In the genomic region with DNA sequence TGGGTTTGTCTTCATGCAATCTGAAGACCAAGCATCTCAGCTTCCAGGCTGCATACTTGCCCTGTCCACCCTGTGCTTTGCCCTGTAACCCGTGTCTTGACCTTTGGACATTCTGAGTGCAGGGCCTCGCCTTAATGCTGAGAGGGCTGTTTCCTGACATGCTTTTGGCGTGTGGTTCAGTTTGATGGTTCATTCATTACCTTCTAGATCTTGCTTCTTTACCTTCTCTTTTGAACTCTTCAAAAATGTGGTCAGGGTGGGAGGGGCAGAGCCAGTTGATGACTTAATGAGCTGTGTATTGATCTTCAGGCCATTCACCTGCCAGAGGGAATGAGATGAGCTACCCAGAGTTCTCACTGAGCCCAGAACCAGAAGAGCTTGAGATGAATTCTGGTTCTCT, we compare ENCODE assay signal across 21 mouse cellular contexts. TPM values are rescaled to one million over a fixed set of nuclear protein-coding genes. Genes with fewer than 3 reads are reported as not detected.
DNase-seq lines count a peak whose midpoint lies in the region; ATAC-seq and TF ChIP-seq lines count a peak whose summit lies in the region.
"Had no signal": no experiment of that assay in that cellular context is flagged by ENCODE, and none has a peak within 500 bp of the region (broad histone marks: within the 10 kb centered on the region; RNA-seq: fewer than 3 reads in every experiment).

No protein-coding gene starts in this region.

- no peak for TF ChIP-seq CTCF in stomach, postnatal 0 days (IDR thresholded peaks at IDR 0.05; ENCODE audit: low read depth)

- 79% methylated on average over 3 of the region's 3 CpGs for WGBS in kidney, embryonic 14.5 days
- WGBS in intestine, embryonic 16.5 days = 47% methylated on average over 3 of the region's 3 CpGs
- 53% methylated on average over 3 of the region's 3 CpGs for WGBS in stomach, postnatal 0 days

- no peak for TF ChIP-seq EP300 in stomach, postnatal 0 days (optimal IDR thresholded peaks at IDR 0.05)

- H3K4me2 ChIP-seq in kidney, embryonic 14.5 days (replicated peaks; ENCODE audit: low read depth, low read length) = no peak overlapping the region
- peak overlapping the region; percentile 38; the same call in 1 of the 2 replicates for H3K4me2 ChIP-seq in intestine, embryonic 16.5 days (ENCODE audit: low read depth, low read length)
- H3K4me2 ChIP-seq in stomach, postnatal 0 days (replicated peaks; ENCODE audit: low read depth) = no peak overlapping the region
- H3K4me2 ChIP-seq: heart, embryonic 12.5 days; hindbrain, embryonic 15.5 days; lung, embryonic 14.5 days; midbrain, embryonic 13.5 days; neural tube, embryonic 15.5 days had no signal

- no peaks in the 10 kb centered on the region for H3K27me3 ChIP-seq in kidney, embryonic 14.5 days (ENCODE audit: control insufficient read depth, insufficient read depth, low read length)
- H3K27me3 ChIP-seq in intestine, embryonic 16.5 days (replicated peaks; ENCODE audit: control insufficient read depth, insufficient read depth, low read length) = no peaks in the 10 kb centered on the region
- no peaks in the 10 kb centered on the region for H3K27me3 ChIP-seq in stomach, postnatal 0 days (ENCODE audit: control insufficient read depth, insufficient read depth, low read length)
- H3K27me3 ChIP-seq: CH12.LX; heart, embryonic 12.5 days; hindbrain, embryonic 15.5 days; midbrain, embryonic 13.5 days; neural tube, embryonic 15.5 days had no signal

- H3K36me3 ChIP-seq in kidney, embryonic 14.5 days (ENCODE audit: control insufficient read depth, insufficient read depth, low read length) = peaks cover 3% of the 10 kb centered on the region; the same call in 1 of the 2 replicates
- no peaks in the 10 kb centered on the region for H3K36me3 ChIP-seq in intestine, embryonic 16.5 days (ENCODE audit: control insufficient read depth, insufficient read depth, low read length)
- H3K36me3 ChIP-seq in stomach, postnatal 0 days (ENCODE audit: control insufficient read depth, insufficient read depth, low read length) = no peaks in the 10 kb centered on the region
- H3K36me3 ChIP-seq: hindbrain, embryonic 15.5 days; neural tube, embryonic 15.5 days had no signal

- H3K9ac ChIP-seq in kidney, embryonic 14.5 days (ENCODE audit: low read depth, low read length) = no peak overlapping the region
- H3K9ac ChIP-seq in intestine, embryonic 16.5 days (ENCODE audit: low read depth, low read length) = 0 out of 2 replicates have a peak overlapping the region, but pooled peaks have one; percentile 33
- no peak overlapping the region for H3K9ac ChIP-seq in stomach, postnatal 0 days (ENCODE audit: low read length)
- H3K9ac ChIP-seq: heart, embryonic 12.5 days; hindbrain, embryonic 15.5 days; lung, embryonic 14.5 days; midbrain, embryonic 13.5 days; neural tube, embryonic 15.5 days had no signal

- no peak for ATAC-seq in kidney, embryonic 14.5 days (ENCODE audit: low FRiP score, low TSS enrichment)
- peak; percentile 65 for ATAC-seq in intestine, embryonic 16.5 days
- ATAC-seq in stomach, postnatal 0 days (ENCODE audit: low FRiP score, low TSS enrichment) = peak; percentile 28; the same call in 1 of the 2 replicates
- ATAC-seq: activated CD4-positive, CD25-positive, alpha-beta regulatory T cell, adult 4 months; midbrain, embryonic 13.5 days had no signal

- peaks cover 5% of the 10 kb centered on the region; the same call in 1 of the 2 replicates for H3K4me1 ChIP-seq in kidney, embryonic 14.5 days (ENCODE audit: control insufficient read depth, insufficient read depth, low read length)
- peaks cover 28% of the 10 kb centered on the region for H3K4me1 ChIP-seq in intestine, embryonic 16.5 days (ENCODE audit: control insufficient read depth, insufficient read depth, low read length)
- 0 out of 2 replicates have a peak, but pooled peaks cover 3% of the 10 kb centered on the region for H3K4me1 ChIP-seq in stomach, postnatal 0 days (replicated peaks; ENCODE audit: control insufficient read depth, insufficient read depth)
- H3K4me1 ChIP-seq: hindbrain, embryonic 15.5 days; midbrain, embryonic 13.5 days; neural tube, embryonic 15.5 days had no signal

- H3K9me3 ChIP-seq in kidney, embryonic 14.5 days (ENCODE audit: control insufficient read depth, low read length) = no peaks in the 10 kb centered on the region
- no peaks in the 10 kb centered on the region for H3K9me3 ChIP-seq in intestine, embryonic 16.5 days (ENCODE audit: control insufficient read depth, low read length)
- no peaks in the 10 kb centered on the region for H3K9me3 ChIP-seq in stomach, postnatal 0 days (ENCODE audit: control insufficient read depth, low read length)
- H3K9me3 ChIP-seq: heart, embryonic 12.5 days; hindbrain, embryonic 15.5 days; midbrain, embryonic 13.5 days; neural tube, embryonic 15.5 days had no signal

- peak; percentile 89 for DNase-seq in kidney, adult 11 months
- peak; percentile 73 for DNase-seq in kidney, postnatal 14 days
- DNase-seq in stomach, postnatal 0 days (ENCODE audit: low spot score) = no peak
- DNase-seq in lung, postnatal 10 days = no peak
- DNase-seq in gastrocnemius, postnatal 10 days = no peak
- DNase-seq: adrenal gland, postnatal 25 days; cerebellum, adult 9-10 months; gastrocnemius, postnatal 36 days; lung, embryonic 14.5 days; right cerebral cortex, postnatal 25 days; thymus, postnatal 25 days had no signal

- no peak overlapping the region for H3K4me3 ChIP-seq in kidney, embryonic 14.5 days (ENCODE audit: low read length)
- H3K4me3 ChIP-seq in intestine, embryonic 16.5 days (ENCODE audit: low read length) = no peak overlapping the region
- H3K4me3 ChIP-seq in stomach, postnatal 0 days (ENCODE audit: low read depth, low read length) = no peak overlapping the region
- H3K4me3 ChIP-seq: heart, embryonic 12.5 days; hindbrain, embryonic 15.5 days; midbrain, embryonic 13.5 days; myocyte; neural tube, embryonic 15.5 days had no signal

- no peak overlapping the region for H3K27ac ChIP-seq in kidney, embryonic 14.5 days (ENCODE audit: low read depth, low read length)
- peak overlapping the region; percentile 93 for H3K27ac ChIP-seq in intestine, embryonic 16.5 days (ENCODE audit: low read length)
- no peak overlapping the region for H3K27ac ChIP-seq in stomach, postnatal 0 days (replicated peaks)
- H3K27ac ChIP-seq: hindbrain, embryonic 15.5 days; macrophage; midbrain, embryonic 13.5 days; neural tube, embryonic 15.5 days had no signal

RNA-seq across cellular contexts. Expression of gene Dgkd, which starts 55.6 kb away (rescaled TPM):
- 18.1 and 32.6 TPM in 2 replicates for polyA plus RNA-seq in kidney, embryonic 14.5 days (2014; fragmentation: Nextera tagmentation; extraction: Ambion mirVana)
- 24.0 and 26.9 TPM in 2 replicates for polyA plus RNA-seq in intestine, embryonic 16.5 days (2015; fragmentation: Nextera tagmentation; extraction: Ambion mirVana)
- 8.7 and 9.5 TPM in 2 replicates for polyA plus RNA-seq in stomach, postnatal 0 days (2015; fragmentation: Nextera tagmentation; extraction: Ambion mirVana)
- total RNA-seq in gastrocnemius, postnatal 10 days (2021) = 10 to 100 TPM; 37.5 to 44.6 TPM

Comparison
In these comparisons a context has a peak if more than half of its experiments do, and no peak if none do; other contexts are left out.
1. DNase-seq: peak in kidney, adult 11 months (single experiment) and kidney, postnatal 14 days (single experiment); none in stomach, postnatal 0 days (single experiment), lung, postnatal 10 days (single experiment) and gastrocnemius, postnatal 10 days (single experiment).